Mouse (Mus musculus) MEL (cell line): ENCODE results near the gene Ube3c. TPM values are rescaled to one million over a fixed set of nuclear protein-coding genes. Genes with fewer than 3 reads are reported as not detected.
"Not testable (repeated sequence)": the region's sequence is repeated elsewhere in the genome, so short reads cannot be mapped to it uniquely, and the experiment has no call there.

Experiments
- DNase-seq: peaks from one replicate; pipeline ENCODE4 v3.0.0; 2011; ENCODE audit warnings: low read depth, low spot score
- H3K27ac ChIP-seq: 2 replicates; pipeline ENCODE4 v1.5.1; 2012; ENCODE audit warnings: low read depth, mild to moderate bottlenecking, control low read depth, low read length, moderate library complexity; ENCODE audit not compliant: control insufficient read depth
- H3K27me3 ChIP-seq, 2 experiments: fragments of 150-350 bp in 1 of 2; sonication (generic) in 1 of 2; 2 replicates each; pipeline ENCODE4 v1.6.1; 2012; ENCODE audit warnings: low read length in 2 of 2, mild to moderate bottlenecking in 2 of 2, improper control_type of control experiment in 1 of 2, moderate library complexity in 1 of 2; ENCODE audit not compliant: insufficient read depth in 2 of 2, control insufficient read depth in 1 of 2
- H3K36me3 ChIP-seq, 2 experiments: 2 replicates each; pipeline ENCODE4 v1.6.1; 2012 to 2014; ENCODE audit warnings: low read length in 2 of 2, improper control_type of control experiment in 1 of 2, inconsistent platforms in 1 of 2, mild to moderate bottlenecking in 1 of 2; ENCODE audit not compliant: insufficient read depth in 2 of 2, control insufficient read depth in 1 of 2
- H3K4me1 ChIP-seq, 2 experiments: fragments of 150-350 bp in 1 of 2; sonication (generic) in 1 of 2; 2 replicates each; pipeline ENCODE4 v1.6.1; 2012; ENCODE audit warnings: low read length in 2 of 2, improper control_type of control experiment in 1 of 2, mild to moderate bottlenecking in 1 of 2; ENCODE audit not compliant: insufficient read depth in 2 of 2, control insufficient read depth in 1 of 2
- H3K4me3 ChIP-seq, 2 experiments: fragments of 150-350 bp in 1 of 2; sonication (generic) in 1 of 2; 2 replicates each; pipeline ENCODE4 v1.5.1; 2012; ENCODE audit warnings: low read depth in 2 of 2, low read length in 2 of 2, mild to moderate bottlenecking in 2 of 2, moderate library complexity in 2 of 2, control low read depth in 1 of 2, improper control_type of control experiment in 1 of 2; ENCODE audit not compliant: control insufficient read depth in 1 of 2, insufficient read depth in 1 of 2
- H3K79me2 ChIP-seq: 2 replicates; pipeline ENCODE4 v1.6.1; 2012; ENCODE audit warnings: mild to moderate bottlenecking, low read length, moderate library complexity; ENCODE audit not compliant: control insufficient read depth, poor library complexity, insufficient read depth
- H3K9ac ChIP-seq: 2 replicates; pipeline ENCODE4 v1.6.1; 2012; ENCODE audit warnings: low read depth, mild to moderate bottlenecking, control low read depth, low read length, moderate library complexity; ENCODE audit not compliant: control insufficient read depth, poor library complexity, severe bottlenecking
- H3K9me3 ChIP-seq: fragments of 150-350 bp; sonication (generic); replicated peaks from 2 replicates; pipeline ENCODE4 v1.6.1; 2012; ENCODE audit warnings: mild to moderate bottlenecking, low read length, improper control_type of control experiment, moderate library complexity; ENCODE audit not compliant: insufficient read depth
- CHD1 ChIP-seq: IDR thresholded peaks from 2 replicates; pipeline ENCODE4 v1.6.1; 2012; ENCODE audit warnings: low read depth, mild to moderate bottlenecking, inconsistent platforms, low read length, improper control_type of control experiment
- CTCF ChIP-seq, 3 experiments: IDR thresholded peaks in 2 of 3; conservative IDR thresholded peaks in 1 of 3; 2 replicates each; pipeline ENCODE4 v1.5.1; 2011 to 2012; ENCODE audit warnings: low read length in 3 of 3, low read depth in 2 of 3, mild to moderate bottlenecking in 2 of 3, improper control_type of control experiment in 1 of 3, inconsistent platforms in 1 of 3, mixed read lengths in 1 of 3, moderate library complexity in 1 of 3; ENCODE audit not compliant: control insufficient read depth in 1 of 3, insufficient read depth in 1 of 3, poor library complexity in 1 of 3, severe bottlenecking in 1 of 3
- ELF1 ChIP-seq: IDR thresholded peaks from 2 replicates; pipeline ENCODE4 v1.6.1; 2014; ENCODE audit warnings: low read depth, mild to moderate bottlenecking, inconsistent platforms, low read length, improper control_type of control experiment, moderate library complexity
- EP300 ChIP-seq, 2 experiments: IDR thresholded peaks; 2 replicates each; pipeline ENCODE4 v1.6.1; 2011; ENCODE audit warnings: improper control_type of control experiment in 2 of 2, low read length in 2 of 2, low read depth in 1 of 2, mild to moderate bottlenecking in 1 of 2
- GATA1 ChIP-seq: IDR thresholded peaks from 2 replicates; pipeline ENCODE4 v1.6.1; 2011; ENCODE audit warnings: low read depth, low read length, improper control_type of control experiment
- MAX ChIP-seq: IDR thresholded peaks from 2 replicates; pipeline ENCODE4 v1.6.1; 2011; ENCODE audit warnings: low read length, improper control_type of control experiment
- MYC ChIP-seq: IDR thresholded peaks from 2 replicates; pipeline ENCODE4 v1.6.1; 2011; ENCODE audit warnings: low read depth, mild to moderate bottlenecking, low read length, improper control_type of control experiment, moderate library complexity
- NELFE ChIP-seq: IDR thresholded peaks from 2 replicates; pipeline ENCODE4 v1.6.1; 2011; ENCODE audit warnings: low read depth, low read length, improper control_type of control experiment
- SIN3A ChIP-seq: IDR thresholded peaks from 2 replicates; pipeline ENCODE4 v1.6.1; 2012; ENCODE audit warnings: low read length, improper control_type of control experiment, inconsistent platforms
- TBP ChIP-seq: IDR thresholded peaks from 2 replicates; pipeline ENCODE4 v1.8.0; 2011; ENCODE audit warnings: low read depth, low read length, improper control_type of control experiment
- TCF12 ChIP-seq: IDR thresholded peaks from 2 replicates; pipeline ENCODE4 v1.6.1; 2014; ENCODE audit warnings: low read depth, mild to moderate bottlenecking, inconsistent platforms, low read length, improper control_type of control experiment, moderate library complexity
- USF1 ChIP-seq: IDR thresholded peaks from 2 replicates; pipeline ENCODE4 v1.6.1; 2014; ENCODE audit warnings: low read depth, mild to moderate bottlenecking, inconsistent platforms, low read length, improper control_type of control experiment, moderate library complexity
- ZMIZ1 ChIP-seq: IDR thresholded peaks from 2 replicates; pipeline ENCODE4 v1.6.1; 2012; ENCODE audit warnings: low read depth, mild to moderate bottlenecking, inconsistent platforms, low read length, improper control_type of control experiment, moderate library complexity
- ZNF384 ChIP-seq: IDR thresholded peaks from 2 replicates; pipeline ENCODE4 v1.6.1; 2012; ENCODE audit warnings: low read depth, mild to moderate bottlenecking, inconsistent platforms, low read length, improper control_type of control experiment
- polyA plus RNA-seq, 2 experiments: library from polyadenylated mRNA; stranded (reverse) in 1 of 2; unstranded in 1 of 2; fragments of >175 nt in 1 of 2; fragments of >200 nt in 1 of 2; gene quantifications; 2 replicates each; pipeline versions ENCODE4 v1.2.1 to v1.2.4; 2012; ENCODE audit warnings: low replicate concordance in 2 of 2, low read depth in 1 of 2; ENCODE audit not compliant: insufficient read length in 2 of 2, insufficient read depth in 1 of 2, missing spikeins in 1 of 2
- total RNA-seq: library from RNA; depleted of rRNA; stranded (reverse); fragments of 300-350 nt; gene quantifications from 2 replicates; pipeline ENCODE4 v1.2.3, GENCODE M21; 2012

Ube3c gene
- total and polyA plus RNA-seq, 3 experiments: 34.7 to 39.6 TPM; not detected in 1

- TF ChIP-seq CHD1 (no peak), GATA1 (0 out of 2 replicates have a peak, but pooled peaks have one; percentile 14), NELFE (no peak), ZMIZ1 (no peak), SIN3A (0 out of 2 replicates have a peak, but pooled peaks have one; percentile 2), MAX (no peak), EP300 (IDR thresholded peaks at IDR 0.05; ENCODE audit: low read depth in 1 of 2, low read length in 2 of 2) (peak in 1 of 2 experiments; percentile 25; a peak in 1 of 4 replicates), USF1 (no peak), CTCF (IDR thresholded peaks at IDR 0.05 in 2 of 3, conservative IDR thresholded peaks at IDR 0.05 in 1 of 3; ENCODE audit: control insufficient read depth in 1 of 3, insufficient read depth in 1 of 3, low read depth in 2 of 3, low read length in 3 of 3, poor library complexity in 1 of 3, severe bottlenecking in 1 of 3) (no peak), TBP (0 out of 2 replicates have a peak, but pooled peaks have one; percentile 15), TCF12 (no peak), ELF1 (peak; percentile 56; the same call in 1 of the 2 replicates), MYC (no peak)
- no peak overlapping the region for H3K4me3 ChIP-seq
- H3K9me3 ChIP-seq: no peaks in the 10 kb centered on the region
- no peaks in the 10 kb centered on the region for H3K27me3 ChIP-seq
- H3K27ac ChIP-seq: no peak overlapping the region
- H3K36me3 ChIP-seq: peaks cover 15 to 36% of the 10 kb centered on the region in 2 experiments
- H3K9ac ChIP-seq: no peak overlapping the region
- H3K79me2 ChIP-seq: no peaks in the 10 kb centered on the region
- H3K4me1 ChIP-seq: peaks cover 0 to 4% of the 10 kb centered on the region in 2 experiments; a peak in 1 of 4 replicates
- peak; percentile 46 for DNase-seq
Measured at GRCm38 (mm10) chr5:29657590-29658339, 88.7 kb downstream of the Ube3c start.

DNA sequence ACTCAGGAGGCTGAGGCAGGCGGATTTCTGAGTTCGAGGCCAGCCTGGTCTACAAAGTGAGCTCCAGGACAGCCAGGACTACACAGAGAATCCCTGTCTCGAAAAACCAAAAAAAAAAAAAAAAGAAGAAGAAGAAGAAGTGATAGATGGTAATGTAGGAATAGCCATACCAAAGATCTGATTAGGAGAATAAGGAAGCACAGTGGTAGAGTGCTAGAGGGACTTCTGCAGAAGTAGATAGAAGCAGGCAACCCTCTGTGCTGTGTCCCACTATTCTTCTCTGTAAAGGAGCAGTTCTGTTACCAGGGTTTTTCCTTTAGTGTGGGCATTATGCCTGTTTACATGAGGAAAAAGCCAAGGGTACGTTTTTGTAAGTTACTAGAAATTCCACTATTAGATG, 92.2 kb downstream of the Ube3c start:
- not testable (repeated sequence) for H3K79me2 ChIP-seq, H3K9me3 ChIP-seq, H3K9ac ChIP-seq, H3K27ac ChIP-seq, H3K4me3 ChIP-seq, H3K4me1 ChIP-seq, H3K27me3 ChIP-seq
- H3K36me3 ChIP-seq: peaks cover 21 to 52% of the 10 kb centered on the region in 2 experiments
- peak; percentile 83 for TF ChIP-seq ZNF384
- TF ChIP-seq GATA1: peak; percentile 53
- peak in 1 of 2 experiments; percentile 60; a peak in 1 of 4 replicates for TF ChIP-seq EP300 (IDR thresholded peaks at IDR 0.05; ENCODE audit: low read depth in 1 of 2, low read length in 2 of 2)
- peak; percentile 53 for DNase-seq
